In the genomic region with DNA sequence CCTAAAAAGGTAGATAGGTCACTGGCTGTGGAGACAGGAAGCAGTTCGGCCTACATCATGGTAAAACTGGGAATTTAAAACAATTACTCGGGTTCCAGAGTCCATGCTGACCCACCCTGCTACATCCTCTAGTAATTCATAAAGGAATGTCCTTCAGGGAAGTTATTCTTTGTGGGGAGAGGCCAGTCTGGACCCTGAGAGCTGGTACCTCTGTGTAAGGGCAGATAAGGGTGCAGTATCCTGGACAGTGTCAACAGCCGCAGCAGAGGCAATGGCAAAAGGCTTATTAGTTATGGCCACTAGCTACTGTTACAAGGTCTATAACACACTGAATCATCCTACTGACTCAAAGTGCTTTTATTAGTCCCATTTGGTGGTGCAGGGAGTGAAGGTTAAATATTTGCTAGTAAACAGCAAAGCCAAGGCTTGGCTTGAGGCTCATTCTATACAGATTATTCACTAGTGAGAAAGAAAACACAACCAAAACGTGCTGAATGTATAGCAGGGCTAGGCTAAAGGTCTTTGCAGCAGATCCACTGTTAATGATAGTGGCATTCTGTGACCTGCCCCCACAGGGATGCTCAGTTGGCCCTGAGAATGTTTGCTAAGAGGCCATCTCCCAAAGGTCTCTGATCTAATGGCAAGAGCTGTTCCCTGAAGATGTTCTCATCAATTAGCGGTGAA, we compare ENCODE assay signal across 20 mouse cellular contexts. TPM values are rescaled to one million over a fixed set of nuclear protein-coding genes. Genes with fewer than 3 reads are reported as not detected.
"Had no signal": no experiment of that assay in that cellular context is flagged by ENCODE, and none has a peak within 500 bp of the region (broad histone marks: within the 10 kb centered on the region; RNA-seq: fewer than 3 reads in every experiment).

No protein-coding gene starts in this region.

- H3K9me3 ChIP-seq: liver, embryonic 13.5 days; neural tube, embryonic 12.5 days; neural tube, embryonic 15.5 days; stomach, embryonic 15.5 days had no signal

- H3K4me2 ChIP-seq: liver, embryonic 13.5 days; midbrain, embryonic 11.5 days; neural tube, embryonic 12.5 days; neural tube, embryonic 15.5 days; stomach, embryonic 15.5 days had no signal

- H3K9ac ChIP-seq: liver, embryonic 13.5 days; neural tube, embryonic 12.5 days; neural tube, embryonic 15.5 days; stomach, embryonic 15.5 days had no signal

- H3K27ac ChIP-seq: layer of hippocampus, adult 2 months; liver, embryonic 13.5 days; neural tube, embryonic 12.5 days; neural tube, embryonic 15.5 days; stomach, embryonic 15.5 days had no signal

- ATAC-seq: inflammation-experienced regulatory T-cells, adult 6 months had no signal

- H3K27me3 ChIP-seq: liver, embryonic 13.5 days; neural tube, embryonic 12.5 days; neural tube, embryonic 15.5 days; stomach, embryonic 15.5 days had no signal

- H3K4me1 ChIP-seq: liver, embryonic 13.5 days; neural tube, embryonic 12.5 days; neural tube, embryonic 15.5 days; stomach, embryonic 15.5 days had no signal

- H3K4me3 ChIP-seq: layer of hippocampus, adult 2 months; liver, embryonic 13.5 days; neural tube, embryonic 12.5 days; neural tube, embryonic 15.5 days; stomach, embryonic 15.5 days had no signal

- DNase-seq: kidney, adult 2 months; kidney, postnatal 10 days; kidney, postnatal 36 days; layer of hippocampus, adult 9-11 months; liver, embryonic 13.5 days; lung, adult 2 months; lung, postnatal 14 days; lung, postnatal 4 days; midbrain, embryonic 14.5 days; retina, postnatal 1 day; right cerebral cortex, postnatal 4 days; thymus, postnatal 25 days had no signal

RNA-seq across cellular contexts. Expression of a gene that starts 59.8 kb away (rescaled TPM):
- polyA plus RNA-seq: kidney, adult 2 months; limb, embryonic 11.5 days; liver, adult 2 months; lung, adult 2 months had no signal
